Mouse (Mus musculus) lung, adult 2 months (tissue): ENCODE measurements around the gene Nid1. TPM values are rescaled to one million over a fixed set of nuclear protein-coding genes. Genes with fewer than 3 reads are reported as not detected.

Source experiments
- DNase-seq: peaks from one replicate; pipeline ENCODE4 v3.0.0; 2022
- H3K4me1 ChIP-seq: fragments of 200-500 bp; 2 replicates; pipeline ENCODE4 v1.6.1; 2011; ENCODE audit warnings: low read length; ENCODE audit not compliant: control insufficient read depth, insufficient read depth
- H3K4me3 ChIP-seq: fragments of 200-500 bp; replicated peaks from 2 replicates; pipeline ENCODE3; 2011; ENCODE audit warnings: low read depth, mild to moderate bottlenecking, control low read depth, low read length; ENCODE audit errors: extremely low read depth
- CTCF ChIP-seq: fragments of 200-500 bp; IDR thresholded peaks from 2 replicates; pipeline ENCODE4 v1.5.1; 2011; ENCODE audit warnings: mild to moderate bottlenecking, low read length, control low read depth; ENCODE audit not compliant: insufficient read depth
- POLR2A ChIP-seq: fragments of 200-500 bp; IDR thresholded peaks from 2 replicates; pipeline ENCODE4 v1.6.1; 2011; ENCODE audit warnings: low read depth, mild to moderate bottlenecking, control low read depth, low read length, borderline replicate concordance; ENCODE audit errors: extremely low read depth
- WGBS: fragments of 180-500 bp; shearing (Covaris S2); methylation state at CpG from one replicate; pipeline ENCODE4 v1.1.7; 2018; 5-methylcytosine and 5-hydroxymethylcytosine counted together
- polyA plus RNA-seq: library from polyadenylated mRNA; depleted of rRNA; stranded (reverse); fragments of >200 nt; gene quantifications from 2 replicates; pipeline ENCODE4 v1.2.3, GENCODE M21; 2012; rRNA removed

Gene Nid1
- polyA plus RNA-seq, 1 experiment = 94.2 TPM

DNA sequence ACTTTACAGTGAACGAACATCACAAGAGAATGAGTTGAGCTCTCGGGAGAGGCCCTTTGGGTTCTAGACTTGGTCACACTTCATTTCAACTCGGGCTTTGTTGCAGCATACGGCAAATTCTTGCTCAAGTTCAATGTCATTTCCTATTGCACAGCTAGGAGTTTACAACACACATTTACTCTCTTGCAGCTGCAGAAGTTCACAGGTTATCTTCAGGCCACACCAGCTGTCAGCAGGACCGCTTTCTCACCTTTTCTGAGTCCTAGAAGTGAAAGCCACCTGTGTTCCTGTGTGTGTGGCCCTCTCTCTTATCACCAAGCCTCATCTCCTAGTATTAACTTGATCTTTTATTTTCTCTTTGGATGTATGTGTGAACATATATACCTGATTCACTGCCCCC is 121.5 kb downstream of the Nid1 start:
- no peak for TF ChIP-seq CTCF
- no peak for TF ChIP-seq POLR2A
- WGBS = 46% methylated on average over 5 of the region's 5 CpGs

More for the DNA sequence above, 121.5 kb downstream of the Nid1 start:
- H3K4me1 ChIP-seq = no peaks in the 10 kb centered on the region
- H3K4me3 ChIP-seq = no peak overlapping the region
- DNase-seq = no peak

Other genes with a start within 250 kb of the Nid1 start
- 74.3 and 86.0 TPM in 2 replicates for gene Gpr137b, start 43.5 kb upstream of the Nid1 start, polyA plus RNA-seq
- gene Lyst, start 152.8 kb downstream of the Nid1 start, polyA plus RNA-seq = 4.7 and 7.2 TPM in 2 replicates